8 mouse cellular contexts compared by ENCODE assay signal in genomic region chr7:51300238-51300637, GRCm38 (mm10).
DNase-seq lines count a peak whose midpoint lies in the region; ATAC-seq and TF ChIP-seq lines count a peak whose summit lies in the region.

No protein-coding gene starts in this region.

- no peak overlapping the region for H3K27ac ChIP-seq in hindbrain, embryonic 11.5 days (ENCODE audit: low read depth, low read length)
- H3K27ac ChIP-seq in hindbrain, embryonic 16.5 days (ENCODE audit: low read depth, low read length), result no peak overlapping the region
- H3K27ac ChIP-seq in limb, embryonic 12.5 days, result no peak overlapping the region
- no peak overlapping the region for H3K27ac ChIP-seq in cerebellum, adult 2 months (ENCODE audit: insufficient read depth, low read length)

- intact Hi-C loops in gastrocnemius, postnatal 14 days (cut with DNase I; ENCODE audit: low total_unique reads), result no loop called here

- H3K4me3 ChIP-seq in hindbrain, embryonic 11.5 days (ENCODE audit: low read depth, low read length), result no peak overlapping the region
- no peak overlapping the region for H3K4me3 ChIP-seq in hindbrain, embryonic 16.5 days (ENCODE audit: low read length)
- H3K4me3 ChIP-seq in limb, embryonic 12.5 days (replicated peaks), result no peak overlapping the region
- no peak overlapping the region for H3K4me3 ChIP-seq in cerebellum, adult 2 months (replicated peaks; ENCODE audit: insufficient read depth, low read depth, low read length)

- WGBS in hindbrain, embryonic 11.5 days, result 31% methylated on average over 3 of the region's 3 CpGs
- WGBS in hindbrain, embryonic 16.5 days, result 33% methylated on average over 3 of the region's 3 CpGs
- 11% methylated on average over 3 of the region's 3 CpGs for WGBS in limb, embryonic 12.5 days
- 22% methylated on average over 3 of the region's 3 CpGs for WGBS in cerebellum, adult 2 months

- DNase-seq in hindbrain, embryonic 11.5 days (ENCODE audit: low spot score), result peak; percentile 10
- peak; percentile 28 for DNase-seq in gastrocnemius, postnatal 14 days
- DNase-seq in ovary, postnatal 36 days (ENCODE audit: low spot score), result peak; percentile 3
- no peak for DNase-seq in cerebellum, adult 2 months
- DNase-seq in adrenal gland, postnatal 36 days, result no peak

- H3K36me3 ChIP-seq in hindbrain, embryonic 11.5 days (ENCODE audit: control insufficient read depth, insufficient read depth, low read length), result no peaks in the 10 kb centered on the region
- H3K36me3 ChIP-seq in hindbrain, embryonic 16.5 days (ENCODE audit: control insufficient read depth, insufficient read depth, low read length), result no peaks in the 10 kb centered on the region
- no peaks in the 10 kb centered on the region for H3K36me3 ChIP-seq in limb, embryonic 12.5 days

- TF ChIP-seq POLR2A in cerebellum, adult 2 months (IDR thresholded peaks at IDR 0.05; ENCODE audit: borderline replicate concordance, insufficient read depth, low read length), result no peak

- no peaks in the 10 kb centered on the region for H3K9me3 ChIP-seq in hindbrain, embryonic 11.5 days (ENCODE audit: control insufficient read depth, low read length)
- H3K9me3 ChIP-seq in hindbrain, embryonic 16.5 days (ENCODE audit: control insufficient read depth, low read length), result no peaks in the 10 kb centered on the region
- no peaks in the 10 kb centered on the region for H3K9me3 ChIP-seq in limb, embryonic 12.5 days

- peak; percentile 35; the same call in 1 of the 2 replicates for ATAC-seq in hindbrain, embryonic 11.5 days (ENCODE audit: low FRiP score)
- ATAC-seq in hindbrain, embryonic 16.5 days, result no peak
- ATAC-seq in limb, embryonic 12.5 days (ENCODE audit: insufficient number of reproducible peaks, insufficient read depth, low FRiP score, low TSS enrichment, low read depth), result peak; percentile 79
- no peak for ATAC-seq in erythroblast, adult 5-6 weeks (replicated peaks; ENCODE audit: low FRiP score, poor library complexity, severe bottlenecking)

- no peak overlapping the region for H3K9ac ChIP-seq in hindbrain, embryonic 11.5 days (ENCODE audit: low read depth, low read length)
- no peak overlapping the region for H3K9ac ChIP-seq in hindbrain, embryonic 16.5 days (ENCODE audit: low read depth, low read length)
- no peak overlapping the region for H3K9ac ChIP-seq in limb, embryonic 12.5 days (replicated peaks)

- H3K4me2 ChIP-seq in hindbrain, embryonic 11.5 days (replicated peaks; ENCODE audit: low read depth, low read length), result no peak overlapping the region
- H3K4me2 ChIP-seq in hindbrain, embryonic 16.5 days (ENCODE audit: low read length), result no peak overlapping the region
- H3K4me2 ChIP-seq in limb, embryonic 12.5 days, result no peak overlapping the region

- no peak for TF ChIP-seq CTCF in cerebellum, adult 2 months (IDR thresholded peaks at IDR 0.05; ENCODE audit: borderline replicate concordance, insufficient read depth, low read depth, low read length)

- no peaks in the 10 kb centered on the region for H3K4me1 ChIP-seq in hindbrain, embryonic 11.5 days (replicated peaks; ENCODE audit: control insufficient read depth, insufficient read depth, low read length)
- H3K4me1 ChIP-seq in hindbrain, embryonic 16.5 days (ENCODE audit: control insufficient read depth, insufficient read depth, low read depth, low read length), result no peaks in the 10 kb centered on the region
- H3K4me1 ChIP-seq in limb, embryonic 12.5 days (replicated peaks), result no peaks in the 10 kb centered on the region
- no peaks in the 10 kb centered on the region for H3K4me1 ChIP-seq in cerebellum, adult 2 months (ENCODE audit: control insufficient read depth, insufficient read depth, low read length)

- no peaks in the 10 kb centered on the region for H3K27me3 ChIP-seq in hindbrain, embryonic 11.5 days (ENCODE audit: control insufficient read depth, insufficient read depth, low read length)
- no peaks in the 10 kb centered on the region for H3K27me3 ChIP-seq in hindbrain, embryonic 16.5 days (replicated peaks; ENCODE audit: control insufficient read depth, insufficient read depth, low read length)
- H3K27me3 ChIP-seq in limb, embryonic 12.5 days, result no peaks in the 10 kb centered on the region
- H3K27me3 ChIP-seq in cerebellum, adult 2 months (ENCODE audit: control insufficient read depth, insufficient read depth, low read length), result no peaks in the 10 kb centered on the region

Comparison
In these comparisons a context has a peak if more than half of its experiments do, and no peak if none do; other contexts are left out.
1. ATAC-seq: peak in hindbrain, embryonic 11.5 days (single experiment) and limb, embryonic 12.5 days (single experiment); none in hindbrain, embryonic 16.5 days (single experiment) and erythroblast, adult 5-6 weeks (single experiment).
2. DNase-seq: peak in hindbrain, embryonic 11.5 days (single experiment), gastrocnemius, postnatal 14 days (single experiment) and ovary, postnatal 36 days (single experiment); none in cerebellum, adult 2 months (0 of 2) and adrenal gland, postnatal 36 days (0 of 2).